Mouse (Mus musculus) hindbrain, embryonic 15.5 days (tissue): Measurements from ENCODE around the gene Hist1h3a. TPM values are rescaled to one million over a fixed set of nuclear protein-coding genes. Genes with fewer than 3 reads are reported as not detected.
"Not testable (repeated sequence)": the region's sequence is repeated elsewhere in the genome, so short reads cannot be mapped to it uniquely, and the experiment has no call there.

Source experiments
- ATAC-seq: fragments of 200-750 bp; cut with Nextera tagmentation; 2 replicates; pipeline ENCODE4 v1.8.0; 2017; ENCODE audit warnings: low read depth, moderate number of reproducible peaks, moderate TSS enrichment; ENCODE audit not compliant: low FRiP score
- H3K27ac ChIP-seq: fragments of 300-500 bp; sonication (generic); replicated peaks from 2 replicates; pipeline ENCODE4 v1.5.1; 2015; ENCODE audit warnings: mild to moderate bottlenecking, inconsistent platforms
- H3K27me3 ChIP-seq: fragments of 300-500 bp; sonication (generic); 2 replicates; pipeline ENCODE4 v1.6.1; 2015; ENCODE audit warnings: control low read depth, inconsistent platforms
- H3K36me3 ChIP-seq: fragments of 300-500 bp; sonication (generic); 2 replicates; pipeline ENCODE4 v1.6.1; 2015; ENCODE audit warnings: control low read depth, inconsistent platforms
- H3K4me1 ChIP-seq: fragments of 300-500 bp; sonication (generic); replicated peaks from 2 replicates; pipeline ENCODE4 v1.6.1; 2015; ENCODE audit warnings: control low read depth, inconsistent platforms
- H3K4me2 ChIP-seq: fragments of 300-500 bp; sonication (generic); 2 replicates; pipeline ENCODE4 v1.6.1; 2015; ENCODE audit warnings: moderate library complexity, mild to moderate bottlenecking, inconsistent platforms
- H3K4me3 ChIP-seq: fragments of 300-500 bp; sonication (generic); 2 replicates; pipeline ENCODE4 v1.5.1; 2015; ENCODE audit warnings: mild to moderate bottlenecking, inconsistent platforms
- H3K9ac ChIP-seq: fragments of 300-500 bp; sonication (generic); 2 replicates; pipeline ENCODE4 v1.6.1; 2015; ENCODE audit warnings: inconsistent platforms
- H3K9me3 ChIP-seq: fragments of 300-500 bp; sonication (generic); 2 replicates; pipeline ENCODE4 v1.6.1; 2016; ENCODE audit warnings: control low read depth, inconsistent platforms
- WGBS: fragments of 180-500 bp; shearing (Covaris S2); methylation state at CpG from one replicate; pipeline ENCODE4 v1.1.7; 2015; 5-methylcytosine and 5-hydroxymethylcytosine counted together
- polyA plus RNA-seq: library from polyadenylated mRNA; unstranded; fragments of >200 nt; fragmentation: Nextera tagmentation; extraction: Ambion mirVana; gene quantifications from 2 replicates; pipeline ENCODE4 v1.2.1, GENCODE M21; 2015

The Hist1h3a gene
- polyA plus RNA-seq = 0.35 and 2.4 TPM in 2 replicates

DNA sequence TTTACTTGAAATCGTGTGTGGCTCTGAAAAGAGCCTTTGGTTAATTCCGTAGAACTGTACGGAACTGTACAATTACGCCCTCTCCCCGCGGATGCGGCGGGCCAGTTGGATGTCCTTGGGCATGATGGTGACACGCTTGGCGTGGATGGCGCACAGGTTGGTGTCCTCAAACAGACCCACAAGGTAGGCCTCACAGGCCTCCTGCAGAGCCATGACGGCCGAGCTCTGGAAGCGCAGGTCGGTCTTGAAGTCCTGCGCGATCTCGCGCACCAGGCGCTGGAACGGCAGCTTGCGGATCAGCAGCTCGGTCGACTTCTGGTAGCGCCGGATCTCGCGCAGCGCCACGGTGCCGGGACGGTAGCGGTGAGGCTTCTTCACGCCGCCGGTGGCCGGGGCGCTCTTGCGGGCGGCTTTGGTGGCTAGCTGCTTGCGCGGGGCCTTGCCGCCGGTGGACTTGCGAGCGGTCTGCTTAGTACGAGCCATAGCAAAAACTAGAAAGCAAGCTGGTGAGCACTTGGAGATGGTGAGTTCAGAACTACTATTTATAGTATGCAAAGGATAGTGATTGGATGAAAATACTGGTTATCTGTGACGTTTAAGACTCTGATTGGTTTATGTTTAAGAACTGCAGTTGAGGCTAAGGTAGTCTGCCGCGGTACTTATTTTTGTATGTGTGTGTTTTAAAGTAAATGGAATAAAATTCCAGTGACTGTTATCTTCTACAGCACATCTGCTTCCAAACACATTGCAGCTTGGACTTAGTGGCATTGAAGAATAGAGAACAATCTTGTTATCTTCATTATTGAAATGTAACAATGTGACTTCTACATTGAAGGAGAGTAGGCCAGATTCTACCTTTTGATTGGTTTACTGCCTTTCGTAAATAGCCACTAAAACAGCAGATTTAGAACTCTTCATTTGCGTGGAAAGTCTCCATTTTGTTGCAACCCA, at the start of gene Hist1h3a:
Gene Hist1h3a, minus strand, starts transcription at position 516 of the 951 bp plus-strand sequence.
- H3K4me3 ChIP-seq = peak within 1 kb of the TSS; percentile 56
- under 1% methylated on average over 36 of the region's 52 CpGs for WGBS
- H3K36me3 ChIP-seq, H3K27me3 ChIP-seq, H3K9me3 ChIP-seq: not testable (repeated sequence)
- peak within 1 kb of the TSS; percentile 87 for H3K27ac ChIP-seq
- peak; percentile 72 for ATAC-seq
- H3K4me1 ChIP-seq = peaks cover 36% of the 10 kb centered on the region
- peak within 1 kb of the TSS; percentile 35 for H3K9ac ChIP-seq
- peak within 1 kb of the TSS; percentile 87 for H3K4me2 ChIP-seq

DNA sequence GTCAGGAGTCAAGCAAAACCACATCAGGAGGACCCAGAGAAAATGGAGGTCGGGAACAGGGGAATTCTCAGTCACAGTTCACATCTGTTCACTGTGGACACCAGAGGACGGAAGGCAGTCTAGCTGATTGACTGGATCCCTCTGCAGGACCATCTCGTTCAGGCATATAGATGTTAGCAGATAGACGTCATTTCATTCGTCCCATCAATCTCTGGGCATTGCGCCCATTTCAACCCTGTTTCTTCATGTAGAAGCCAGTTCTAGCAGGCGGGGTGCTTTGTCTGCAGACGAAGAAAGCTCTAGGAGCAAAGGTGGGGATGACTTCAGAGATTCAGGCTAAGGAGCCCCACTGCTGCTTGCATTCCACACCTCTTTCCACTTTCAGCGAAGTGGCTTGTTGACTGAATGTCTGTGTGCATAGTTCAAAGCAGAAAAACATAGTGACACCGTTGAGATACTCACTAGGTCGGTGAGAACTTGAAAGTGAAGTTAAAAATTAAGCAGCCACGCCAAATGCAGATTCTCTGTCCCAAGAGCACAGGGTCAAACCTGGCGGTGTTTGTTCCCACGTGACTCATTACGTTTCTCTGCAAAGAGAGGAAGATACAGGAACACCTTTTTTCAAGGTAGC, 44.4 kb upstream of the Hist1h3a start, which contains the start of gene Slc17a2:
Gene Slc17a2, plus strand, starts transcription at position 572 of the 631 bp plus-strand sequence.
- no peaks in the 10 kb centered on the region for H3K27me3 ChIP-seq
- H3K4me1 ChIP-seq = no peaks in the 10 kb centered on the region
- H3K4me3 ChIP-seq = no peak within 1 kb of the TSS
- H3K36me3 ChIP-seq = no peaks in the 10 kb centered on the region
- 90% methylated on average over 15 of the region's 15 CpGs for WGBS
- no peak for ATAC-seq
- H3K27ac ChIP-seq = no peak within 1 kb of the TSS
- no peak within 1 kb of the TSS for H3K4me2 ChIP-seq
- H3K9me3 ChIP-seq = no peaks in the 10 kb centered on the region
- no peak within 1 kb of the TSS for H3K9ac ChIP-seq

DNA sequence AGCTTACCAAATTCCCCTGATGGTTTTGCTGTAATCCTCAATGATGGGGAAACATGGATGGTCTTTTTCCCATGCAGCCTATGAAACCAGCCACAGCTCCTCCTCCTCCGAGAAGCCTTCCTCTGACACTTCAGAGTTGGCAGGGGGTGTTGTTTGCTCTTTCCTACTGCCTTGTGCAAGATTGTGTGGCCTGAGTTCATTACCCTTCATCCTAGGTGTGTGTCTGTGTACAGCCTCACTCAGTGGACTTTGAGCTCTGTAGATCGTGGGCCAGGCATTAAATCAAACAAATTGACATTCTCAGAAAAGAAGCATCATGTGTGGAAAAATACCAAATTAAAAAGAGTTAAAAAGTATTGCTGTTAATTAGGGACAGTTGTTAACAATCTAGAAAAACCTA, 42.3 kb upstream of the Hist1h3a start:
- WGBS = 83% methylated on average over 2 of the region's 2 CpGs
- ATAC-seq = no peak

DNA sequence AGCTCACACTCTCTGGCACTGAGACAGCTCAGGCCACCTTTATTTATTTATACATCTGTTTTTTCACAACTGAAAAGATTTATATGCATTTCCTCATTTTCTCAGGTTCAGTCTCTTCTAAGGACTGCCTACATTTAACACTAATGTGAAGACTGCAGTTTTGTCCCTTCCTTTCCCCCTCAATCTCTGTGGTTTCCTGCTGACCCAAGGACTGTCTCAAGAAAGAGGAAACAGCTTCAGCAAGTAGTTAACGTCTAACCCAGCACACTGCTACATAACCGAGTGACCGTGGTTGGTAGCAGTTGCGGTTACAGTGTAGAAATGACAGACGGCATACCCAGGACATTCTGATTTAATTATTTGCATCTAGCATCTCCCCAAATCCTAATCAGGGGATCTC, 37.2 kb upstream of the Hist1h3a start:
- Histone ChIP-seq H3K9me3 (no peaks in the 10 kb centered on the region), H3K9ac (no peak overlapping the region), H3K4me3 (no peak overlapping the region), H3K36me3 (no peaks in the 10 kb centered on the region), H3K4me2 (no peak overlapping the region), H3K27ac (no peak overlapping the region), H3K4me1 (no peaks in the 10 kb centered on the region), H3K27me3 (no peaks in the 10 kb centered on the region)
- ATAC-seq = no peak
- WGBS = 88% methylated on average over 5 of the region's 5 CpGs

More for the DNA sequence above, 42.3 kb upstream of the Hist1h3a start:
- no peak overlapping the region for H3K27ac ChIP-seq
- H3K36me3 ChIP-seq = no peaks in the 10 kb centered on the region
- H3K4me3 ChIP-seq = no peak overlapping the region
- no peaks in the 10 kb centered on the region for H3K9me3 ChIP-seq
- no peaks in the 10 kb centered on the region for H3K27me3 ChIP-seq
- H3K4me1 ChIP-seq = no peaks in the 10 kb centered on the region
- no peak overlapping the region for H3K4me2 ChIP-seq
- H3K9ac ChIP-seq = no peak overlapping the region

DNA sequence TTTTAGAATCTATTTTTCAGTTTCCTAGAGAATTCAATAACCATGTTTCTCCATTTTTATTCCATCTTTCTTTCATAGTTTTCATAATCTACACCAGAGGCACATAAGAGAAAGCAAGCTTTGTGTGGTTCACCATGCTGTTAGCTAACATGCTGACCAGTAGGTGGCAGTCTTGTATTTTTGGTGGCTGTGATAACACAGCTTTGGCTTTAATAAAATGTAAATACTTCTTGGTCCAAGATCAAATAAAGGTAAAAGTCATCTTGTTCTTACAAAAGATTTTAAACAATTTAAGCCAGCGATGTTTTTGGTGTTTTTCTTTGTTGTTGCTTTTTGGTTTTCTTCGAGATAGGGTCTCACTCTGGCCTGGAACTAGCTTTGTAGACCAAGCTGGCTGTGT, 30.3 kb upstream of the Hist1h3a start:
- Histone ChIP-seq H3K27me3 (no peaks in the 10 kb centered on the region), H3K36me3 (no peaks in the 10 kb centered on the region), H3K4me3 (no peak overlapping the region), H3K27ac (no peak overlapping the region), H3K4me2 (no peak overlapping the region), H3K4me1 (no peaks in the 10 kb centered on the region), H3K9me3 (no peaks in the 10 kb centered on the region), H3K9ac (no peak overlapping the region)
- no peak for ATAC-seq
- WGBS = 39% methylated on average over 2 of the region's 2 CpGs

DNA sequence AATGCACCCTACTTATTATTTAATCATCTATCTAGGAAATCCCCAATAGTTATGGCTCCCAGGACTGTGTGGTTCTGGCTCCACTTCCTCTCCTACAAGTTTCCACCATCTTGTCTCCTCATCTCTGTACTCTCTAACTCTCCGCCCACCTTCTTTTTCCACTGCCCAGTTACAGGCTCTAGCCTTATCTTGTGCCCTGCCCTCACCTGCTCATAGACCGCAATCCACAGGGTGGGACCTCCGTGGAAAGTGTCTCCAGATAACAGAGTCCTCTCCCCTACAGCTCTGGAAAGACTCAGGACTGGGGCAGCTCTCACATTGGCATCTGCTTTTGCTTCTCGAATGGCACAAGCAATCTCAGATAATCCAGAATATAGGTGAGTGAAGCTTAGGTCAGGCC, 16.8 kb upstream of the Hist1h3a start:
- Histone ChIP-seq H3K36me3 (no peaks in the 10 kb centered on the region), H3K4me3 (no peak overlapping the region), H3K4me1 (no peaks in the 10 kb centered on the region), H3K9ac (no peak overlapping the region), H3K4me2 (no peak overlapping the region), H3K9me3 (no peaks in the 10 kb centered on the region), H3K27me3 (no peaks in the 10 kb centered on the region), H3K27ac (no peak overlapping the region)
- no peak for ATAC-seq
- WGBS = 89% methylated on average over 4 of the region's 4 CpGs

DNA sequence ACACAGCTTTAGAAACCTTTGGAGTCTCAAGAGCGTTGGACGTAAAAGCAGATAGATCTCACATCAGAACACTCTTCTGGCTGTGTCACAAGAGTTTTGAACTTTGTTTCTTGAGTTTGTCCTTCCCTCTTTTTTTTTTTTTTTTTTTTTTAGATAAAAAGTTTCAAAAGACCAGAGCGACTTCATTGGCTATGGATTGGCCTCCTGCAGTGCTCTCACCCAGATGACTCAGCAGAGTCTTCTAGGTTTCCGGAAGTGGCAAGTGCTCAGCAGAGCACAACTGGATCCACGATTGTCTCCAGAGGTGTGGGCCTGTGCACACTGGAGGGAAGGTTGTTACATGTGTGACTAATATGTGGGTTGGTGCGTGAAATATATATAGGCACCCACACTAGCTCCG, 16.2 kb upstream of the Hist1h3a start:
- H3K4me1 ChIP-seq = no peaks in the 10 kb centered on the region
- no peaks in the 10 kb centered on the region for H3K36me3 ChIP-seq
- H3K9me3 ChIP-seq = no peaks in the 10 kb centered on the region
- H3K27me3 ChIP-seq = no peaks in the 10 kb centered on the region
- H3K9ac ChIP-seq = no peak overlapping the region
- no peak overlapping the region for H3K4me3 ChIP-seq
- no peak for ATAC-seq
- 91% methylated on average over 7 of the region's 7 CpGs for WGBS
- H3K27ac ChIP-seq = no peak overlapping the region
- H3K4me2 ChIP-seq = no peak overlapping the region

DNA sequence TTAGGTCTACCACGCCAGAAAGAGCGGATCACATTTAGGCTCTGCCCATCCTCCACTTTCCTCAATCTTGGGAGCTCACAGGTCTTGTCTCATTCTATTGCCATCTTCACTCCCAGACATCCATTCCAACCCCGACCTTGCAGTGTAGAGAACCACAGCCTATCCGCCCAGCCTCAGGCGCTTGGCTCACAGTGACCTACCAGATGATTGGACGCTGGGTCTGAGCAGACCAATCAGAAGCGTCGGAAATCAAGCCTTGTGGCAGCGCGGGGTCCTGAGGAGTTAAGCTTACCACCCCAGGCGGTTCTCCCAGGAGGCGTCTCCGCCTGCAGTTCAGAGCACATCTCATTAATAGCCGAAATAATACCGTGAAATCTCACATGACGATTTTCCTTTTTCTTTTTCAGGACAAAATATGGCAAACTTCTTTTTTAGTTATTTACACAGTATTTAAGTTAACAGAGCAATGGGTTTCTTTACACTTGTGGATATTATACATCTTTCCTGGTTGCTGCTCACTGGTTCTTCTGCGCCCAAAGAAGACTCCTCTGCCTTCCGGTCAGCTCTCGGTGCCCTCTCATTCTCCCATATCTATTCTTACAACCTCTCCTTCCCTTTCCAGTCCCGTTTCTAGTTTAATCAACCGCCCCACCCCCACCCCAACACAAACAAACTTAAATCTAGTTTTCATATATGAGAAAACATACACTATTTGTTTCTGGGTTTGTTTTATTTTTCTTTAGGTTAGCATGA, 10.6 kb upstream of the Hist1h3a start:
- Histone ChIP-seq H3K4me3 (peak overlapping the region; percentile 4; the same call in 1 of the 2 replicates), H3K4me1 (peaks cover 3% of the 10 kb centered on the region; the same call in 1 of the 2 replicates), H3K27me3 (no peaks in the 10 kb centered on the region), H3K27ac (no peak overlapping the region), H3K36me3 (no peaks in the 10 kb centered on the region), H3K4me2 (peak overlapping the region; percentile 49), H3K9me3 (no peaks in the 10 kb centered on the region), H3K9ac (no peak overlapping the region)
- WGBS = 26% methylated on average over 21 of the region's 21 CpGs
- peak; percentile 83 for ATAC-seq

DNA sequence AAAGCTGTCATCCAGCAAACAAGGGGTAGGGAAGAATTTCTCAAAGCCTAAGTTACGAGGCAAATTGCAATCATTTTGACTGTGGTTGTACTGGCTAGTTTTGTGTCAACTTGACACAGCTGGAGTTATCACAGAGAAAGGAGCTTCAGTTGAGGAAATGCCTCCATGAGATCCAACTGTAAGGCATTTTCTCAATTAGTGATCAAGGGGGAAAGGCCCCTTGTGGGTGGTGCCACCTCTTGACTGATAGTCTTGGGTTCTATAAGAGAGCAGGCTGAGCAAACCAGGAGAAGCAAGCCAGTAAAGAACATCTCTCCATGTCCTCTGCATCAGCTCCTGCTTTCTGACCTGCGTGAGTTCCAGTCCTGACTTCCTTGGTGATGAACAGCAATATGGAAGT, 7.4 kb upstream of the Hist1h3a start, which contains the start of gene Trim38:
Gene Trim38, plus strand, starts transcription at position 301 of the 400 bp plus-strand sequence.
- WGBS = 89% methylated on average over 2 of the region's 2 CpGs
- H3K4me1 ChIP-seq, H3K36me3 ChIP-seq, H3K4me3 ChIP-seq, H3K4me2 ChIP-seq, H3K27me3 ChIP-seq, ATAC-seq, H3K9me3 ChIP-seq, H3K9ac ChIP-seq, H3K27ac ChIP-seq: not testable (repeated sequence)

DNA sequence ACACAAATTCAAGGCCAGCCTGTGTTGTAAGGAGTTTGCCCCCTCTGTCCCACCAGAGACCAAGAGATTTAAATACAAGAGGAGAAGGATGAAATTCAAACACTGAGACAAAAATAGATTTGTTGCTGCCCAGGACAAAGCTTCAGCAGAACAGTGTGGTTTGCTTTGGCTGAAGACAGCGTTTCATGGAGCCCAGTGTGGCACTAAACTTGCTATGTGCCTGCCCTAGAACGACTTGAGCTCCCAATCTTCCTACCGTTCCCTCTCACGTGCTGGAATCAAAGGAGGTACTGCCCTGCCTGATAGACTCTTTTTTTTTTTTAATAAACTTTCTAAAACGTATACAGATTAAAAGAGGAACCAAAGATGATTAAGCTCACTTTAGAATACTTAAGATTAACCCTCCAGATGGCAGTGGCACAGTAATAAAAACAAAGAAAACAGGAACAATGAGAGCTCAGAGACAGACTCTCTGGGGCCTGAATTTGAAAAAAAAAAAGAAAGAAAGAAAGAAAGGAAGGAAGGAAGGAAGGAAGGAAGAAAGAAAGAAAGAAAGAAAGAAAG, 6.7 kb upstream of the Hist1h3a start:
- peaks cover 11% of the 10 kb centered on the region for H3K4me1 ChIP-seq
- no peak for ATAC-seq
- H3K27me3 ChIP-seq = no peaks in the 10 kb centered on the region
- 62% methylated on average over 5 of the region's 5 CpGs for WGBS
- H3K9me3 ChIP-seq = no peaks in the 10 kb centered on the region
- H3K27ac ChIP-seq = no peak overlapping the region
- H3K9ac ChIP-seq = no peak overlapping the region
- no peak overlapping the region for H3K4me2 ChIP-seq
- H3K36me3 ChIP-seq = no peaks in the 10 kb centered on the region
- no peak overlapping the region for H3K4me3 ChIP-seq

DNA sequence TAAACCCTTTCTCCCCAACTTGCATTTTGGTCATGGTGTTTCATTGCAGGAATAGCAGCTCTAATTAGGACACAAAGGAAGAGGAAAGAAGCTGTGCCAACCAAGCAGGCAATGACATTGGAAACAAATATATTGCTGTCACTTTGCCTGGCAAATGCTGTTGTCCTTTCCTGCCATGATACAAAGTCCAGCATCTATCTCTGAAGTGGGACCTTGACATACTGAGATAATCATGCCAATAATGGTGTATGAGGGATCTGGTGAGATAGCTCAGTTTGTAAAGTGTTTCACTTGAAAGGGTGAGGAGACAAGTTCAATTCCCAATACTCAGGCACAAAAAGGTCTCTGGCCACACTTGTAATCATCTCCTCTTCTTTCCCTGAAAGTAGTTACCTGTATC, 4.6 kb upstream of the Hist1h3a start:
- H3K9ac ChIP-seq = no peak overlapping the region
- no peak for ATAC-seq
- no peak overlapping the region for H3K4me2 ChIP-seq
- H3K27me3 ChIP-seq = no peaks in the 10 kb centered on the region
- H3K36me3 ChIP-seq = no peaks in the 10 kb centered on the region
- H3K27ac ChIP-seq = no peak overlapping the region
- H3K4me1 ChIP-seq = peaks cover 17% of the 10 kb centered on the region
- no peak overlapping the region for H3K4me3 ChIP-seq
- H3K9me3 ChIP-seq = no peaks in the 10 kb centered on the region
